Mouse (Mus musculus) kidney, embryonic 16.5 days (tissue): Measurements from ENCODE around the gene Nav2. TPM values are rescaled to one million over a fixed set of nuclear protein-coding genes. Genes with fewer than 3 reads are reported as not detected.

Experiments used
- ATAC-seq: fragments of 200-750 bp; cut with Nextera tagmentation; 2 replicates; pipeline ENCODE4 v1.8.0; 2017; ENCODE audit warnings: moderate TSS enrichment; ENCODE audit not compliant: low FRiP score, low TSS enrichment
- H3K27ac ChIP-seq: fragments of 300-500 bp; sonication (generic); 2 replicates; pipeline ENCODE4 v1.5.1; 2014; ENCODE audit warnings: low read length
- H3K27me3 ChIP-seq: fragments of 300-500 bp; sonication (generic); 2 replicates; pipeline ENCODE4 v1.6.1; 2014; ENCODE audit warnings: low read length, control low read depth, mixed read lengths; ENCODE audit not compliant: insufficient read depth
- H3K36me3 ChIP-seq: fragments of 300-500 bp; sonication (generic); 2 replicates; pipeline ENCODE4 v1.6.1; 2014; ENCODE audit warnings: low read length, control low read depth, mixed read lengths; ENCODE audit not compliant: insufficient read depth
- H3K4me1 ChIP-seq: fragments of 300-500 bp; sonication (generic); 2 replicates; pipeline ENCODE4 v1.6.1; 2014; ENCODE audit warnings: low read length, control low read depth, mixed read lengths; ENCODE audit not compliant: insufficient read depth
- H3K4me2 ChIP-seq: fragments of 300-500 bp; sonication (generic); replicated peaks from 2 replicates; pipeline ENCODE4 v1.6.1; 2014; ENCODE audit warnings: low read depth, low read length
- H3K4me3 ChIP-seq: fragments of 300-500 bp; sonication (generic); 2 replicates; pipeline ENCODE4 v1.5.1; 2014; ENCODE audit warnings: mild to moderate bottlenecking, low read length
- H3K9ac ChIP-seq: fragments of 300-500 bp; sonication (generic); replicated peaks from 2 replicates; pipeline ENCODE4 v1.6.1; 2014; ENCODE audit warnings: low read length
- H3K9me3 ChIP-seq: fragments of 300-500 bp; sonication (generic); 2 replicates; pipeline ENCODE4 v1.6.1; 2016; ENCODE audit warnings: low read length, control low read depth
- WGBS: fragments of 180-500 bp; shearing (Covaris S2); extraction: QIAGEN DNeasy Blood & Tissue Kit; methylation state at CpG from one replicate; pipeline ENCODE4 v1.1.7; 2014; 5-methylcytosine and 5-hydroxymethylcytosine counted together
- polyA plus RNA-seq: library from polyadenylated mRNA; unstranded; fragments of >200 nt; fragmentation: Nextera tagmentation; extraction: Ambion mirVana; gene quantifications from 2 replicates; pipeline ENCODE4 v1.2.1, GENCODE M21; 2015

The Nav2 gene
- polyA plus RNA-seq, 1 experiment from 2014 or later, result 22.6 TPM

GRCm38 (mm10) chr7:49341151-49341918 lies 432.8 kb downstream of the Nav2 start:
- H3K9ac ChIP-seq, result no peak overlapping the region
- H3K9me3 ChIP-seq, result no peaks in the 10 kb centered on the region
- no peak overlapping the region for H3K4me2 ChIP-seq
- no peak overlapping the region for H3K27ac ChIP-seq
- no peaks in the 10 kb centered on the region for H3K36me3 ChIP-seq
- no peaks in the 10 kb centered on the region for H3K27me3 ChIP-seq
- peaks cover 22% of the 10 kb centered on the region for H3K4me1 ChIP-seq
- no peak for ATAC-seq
- 57% methylated on average over 5 of the region's 5 CpGs for WGBS
- H3K4me3 ChIP-seq, result no peak overlapping the region

GRCm38 (mm10) chr7:49341919-49342529 lies 433.5 kb downstream of the Nav2 start:
- Histone ChIP-seq H3K4me1 (peaks cover 22% of the 10 kb centered on the region), H3K4me2 (no peak overlapping the region), H3K9me3 (no peaks in the 10 kb centered on the region), H3K27ac (no peak overlapping the region), H3K4me3 (no peak overlapping the region), H3K27me3 (no peaks in the 10 kb centered on the region), H3K36me3 (no peaks in the 10 kb centered on the region), H3K9ac (no peak overlapping the region)
- no peak; the same call in 1 of the 2 replicates for ATAC-seq
- WGBS, result 83% methylated on average over 2 of the region's 2 CpGs

GRCm38 (mm10) chr7:49342556-49343080 lies 434.1 kb downstream of the Nav2 start:
- Histone ChIP-seq H3K9ac (no peak overlapping the region), H3K9me3 (no peaks in the 10 kb centered on the region), H3K4me1 (peaks cover 22% of the 10 kb centered on the region), H3K27ac (peak overlapping the region; percentile 45; the same call in 1 of the 2 replicates), H3K36me3 (no peaks in the 10 kb centered on the region), H3K27me3 (no peaks in the 10 kb centered on the region), H3K4me2 (peak overlapping the region; percentile 41), H3K4me3 (no peak overlapping the region)
- peak; percentile 47 for ATAC-seq
- WGBS, result 23% methylated on average over 13 of the region's 13 CpGs

- Histone ChIP-seq H3K4me3 (no peak overlapping the region), H3K27ac (no peak overlapping the region), H3K9me3 (no peaks in the 10 kb centered on the region), H3K4me2 (peak overlapping the region; percentile 41), H3K36me3 (no peaks in the 10 kb centered on the region), H3K27me3 (no peaks in the 10 kb centered on the region), H3K9ac (0 out of 2 replicates have a peak overlapping the region, but pooled peaks have one; percentile 2), H3K4me1 (peaks cover 22% of the 10 kb centered on the region)
- ATAC-seq, result peak; percentile 69
- WGBS, result 9% methylated on average over 16 of the region's 16 CpGs
These were observed 434.6 kb downstream of the Nav2 start for GRCm38 (mm10) chr7:49343081-49343600.

GRCm38 (mm10) chr7:49343752-49344484 lies 435.4 kb downstream of the Nav2 start:
- H3K27ac ChIP-seq, result no peak overlapping the region
- no peaks in the 10 kb centered on the region for H3K36me3 ChIP-seq
- no peak for ATAC-seq
- no peak overlapping the region for H3K4me3 ChIP-seq
- peak overlapping the region; percentile 41; the same call in 1 of the 2 replicates for H3K4me2 ChIP-seq
- no peak overlapping the region for H3K9ac ChIP-seq
- peaks cover 22% of the 10 kb centered on the region for H3K4me1 ChIP-seq
- H3K27me3 ChIP-seq, result no peaks in the 10 kb centered on the region
- H3K9me3 ChIP-seq, result no peaks in the 10 kb centered on the region
- 39% methylated on average over 4 of the region's 4 CpGs for WGBS

- Histone ChIP-seq H3K36me3 (no peaks in the 10 kb centered on the region), H3K9me3 (no peaks in the 10 kb centered on the region), H3K4me1 (peaks cover 20% of the 10 kb centered on the region), H3K27ac (no peak overlapping the region), H3K27me3 (no peaks in the 10 kb centered on the region), H3K9ac (no peak overlapping the region), H3K4me2 (no peak overlapping the region), H3K4me3 (no peak overlapping the region)
- no peak for ATAC-seq
- 48% methylated on average over 16 of the region's 16 CpGs for WGBS
These were observed 439.1 kb downstream of the Nav2 start for GRCm38 (mm10) chr7:49347338-49348272.

GRCm38 (mm10) chr7:49348636-49349035 lies 440.1 kb downstream of the Nav2 start:
- Histone ChIP-seq H3K9ac (no peak overlapping the region), H3K27me3 (no peaks in the 10 kb centered on the region), H3K36me3 (no peaks in the 10 kb centered on the region), H3K9me3 (no peaks in the 10 kb centered on the region), H3K4me3 (no peak overlapping the region), H3K27ac (no peak overlapping the region), H3K4me1 (peaks cover 9% of the 10 kb centered on the region), H3K4me2 (no peak overlapping the region)
- 49% methylated on average over 2 of the region's 2 CpGs for WGBS
- no peak for ATAC-seq

- Histone ChIP-seq H3K36me3 (no peaks in the 10 kb centered on the region), H3K27me3 (no peaks in the 10 kb centered on the region), H3K9me3 (no peaks in the 10 kb centered on the region), H3K27ac (no peak overlapping the region), H3K4me3 (no peak overlapping the region), H3K4me1 (peaks cover 22% of the 10 kb centered on the region), H3K9ac (no peak overlapping the region), H3K4me2 (no peak overlapping the region)
- WGBS, result 78% methylated on average over 8 of the region's 8 CpGs
- no peak for ATAC-seq
These were observed 441.9 kb downstream of the Nav2 start for GRCm38 (mm10) chr7:49350321-49351007.
